ENCODE assay signal across 8 mouse cellular contexts in the genomic region with DNA sequence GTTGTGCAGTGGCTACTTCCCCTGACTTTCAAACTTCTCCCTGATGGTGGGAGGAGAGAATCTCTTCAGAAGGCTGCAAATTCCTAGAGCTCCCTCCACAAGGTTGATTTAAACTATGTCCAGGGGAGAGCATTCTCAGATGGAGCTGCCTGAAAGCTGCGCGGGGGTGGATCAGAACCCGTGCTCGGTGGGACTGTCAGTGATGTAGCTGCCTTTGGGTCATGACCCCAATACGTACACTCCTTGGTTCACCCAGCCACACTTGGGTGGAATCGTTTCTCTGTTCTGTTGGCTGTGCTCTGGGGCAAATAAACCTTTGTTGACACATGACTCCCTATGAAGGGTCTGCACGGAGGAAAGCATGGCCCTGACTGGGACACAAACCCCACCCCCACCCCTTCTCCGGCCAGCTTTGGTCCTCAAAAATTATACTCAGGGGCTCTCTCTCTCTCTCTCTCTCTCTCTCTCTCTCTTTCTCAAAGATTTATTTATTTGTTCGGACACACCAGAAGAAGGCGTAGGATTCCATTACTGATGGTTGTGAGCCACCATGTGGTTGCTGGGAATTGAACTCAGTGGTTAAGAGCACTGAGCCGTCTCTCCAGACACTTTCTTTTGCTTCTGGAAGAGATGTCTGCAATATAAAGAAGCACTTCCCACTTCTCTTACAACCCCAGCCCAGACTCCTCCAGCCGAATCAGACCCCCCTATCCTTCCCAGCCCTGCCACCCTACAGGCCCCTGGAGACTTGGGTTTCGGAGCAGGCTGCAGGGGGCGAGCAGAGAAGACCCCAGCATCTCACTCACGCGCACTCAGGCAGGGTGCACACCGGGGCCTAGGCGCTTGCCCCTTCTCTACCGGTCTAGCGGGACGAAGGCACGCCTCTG. TPM values are rescaled to one million over a fixed set of nuclear protein-coding genes. Genes with fewer than 3 reads are reported as not detected.
A peak's percentile ranks its signal among the peaks of the same experiment; 100 is the strongest.
DNase-seq lines count a peak whose midpoint lies in the region; ATAC-seq and TF ChIP-seq lines count a peak whose summit lies in the region.

No protein-coding gene starts in this region.

- H3K4me3 ChIP-seq in kidney, postnatal 0 days (replicated peaks; ENCODE audit: low read depth, low read length) = peak overlapping the region; percentile 88
- peak overlapping the region; percentile 69 for H3K4me3 ChIP-seq in cortical plate, adult 2 months (ENCODE audit: insufficient read depth, low read length)
- H3K4me3 ChIP-seq in hindbrain, embryonic 16.5 days (ENCODE audit: low read length) = peak overlapping the region; percentile 80
- peak overlapping the region; percentile 76 for H3K4me3 ChIP-seq in midbrain, embryonic 16.5 days (ENCODE audit: low read depth, low read length)

- peak overlapping the region; percentile 91 for H3K27ac ChIP-seq in kidney, postnatal 0 days
- H3K27ac ChIP-seq in cortical plate, adult 2 months (ENCODE audit: insufficient read depth, low read length) = peak overlapping the region; percentile 26; the same call in 1 of the 2 replicates
- peak overlapping the region; percentile 86 for H3K27ac ChIP-seq in hindbrain, embryonic 16.5 days (ENCODE audit: low read depth, low read length)
- H3K27ac ChIP-seq in midbrain, embryonic 16.5 days (ENCODE audit: low read length) = peak overlapping the region; percentile 82

- no peaks in the 10 kb centered on the region for H3K27me3 ChIP-seq in kidney, postnatal 0 days (ENCODE audit: insufficient read depth, low read length)
- H3K27me3 ChIP-seq in hindbrain, embryonic 16.5 days (replicated peaks; ENCODE audit: control insufficient read depth, insufficient read depth, low read length) = no peaks in the 10 kb centered on the region
- no peaks in the 10 kb centered on the region for H3K27me3 ChIP-seq in midbrain, embryonic 16.5 days (ENCODE audit: control insufficient read depth, insufficient read depth, low read depth, low read length)

- peak overlapping the region; percentile 79 for H3K9ac ChIP-seq in kidney, postnatal 0 days (ENCODE audit: low read depth, low read length)
- H3K9ac ChIP-seq in hindbrain, embryonic 16.5 days (ENCODE audit: low read depth, low read length) = peak overlapping the region; percentile 82
- peak overlapping the region; percentile 83 for H3K9ac ChIP-seq in midbrain, embryonic 16.5 days (ENCODE audit: low read depth, low read length)

- peak overlapping the region; percentile 84 for H3K4me2 ChIP-seq in kidney, postnatal 0 days (ENCODE audit: low read length)
- H3K4me2 ChIP-seq in hindbrain, embryonic 16.5 days (ENCODE audit: low read length) = peak overlapping the region; percentile 66
- peak overlapping the region; percentile 69 for H3K4me2 ChIP-seq in midbrain, embryonic 16.5 days (ENCODE audit: low read length)

- DNase-seq in kidney, postnatal 0 days (ENCODE audit: low spot score) = peak; percentile 52
- no peak for DNase-seq in kidney, adult 11 months
- DNase-seq in left cerebral cortex, adult 8-10 months (ENCODE audit: low spot score in 2 of 2) = no peak
- no peak for DNase-seq in layer of hippocampus, postnatal 14 days (ENCODE audit: low spot score in 2 of 2)

- no peak for TF ChIP-seq POLR2A in cortical plate, adult 2 months (IDR thresholded peaks at IDR 0.05; ENCODE audit: extremely low read depth, insufficient read depth, low read length)

- peak; percentile 31; the same call in 1 of the 2 replicates for TF ChIP-seq CTCF in kidney, postnatal 0 days (IDR thresholded peaks at IDR 0.05; ENCODE audit: low read depth)
- 0 out of 2 replicates have a peak, but pooled peaks have one; percentile 1 for TF ChIP-seq CTCF in cortical plate, adult 2 months (IDR thresholded peaks at IDR 0.05; ENCODE audit: extremely low read depth, insufficient read depth, low read length)

- no peak for ATAC-seq in kidney, postnatal 0 days (replicated peaks; ENCODE audit: low FRiP score, low read depth)
- ATAC-seq in hindbrain, embryonic 16.5 days = peak; percentile 1; the same call in 1 of the 2 replicates
- ATAC-seq in midbrain, embryonic 16.5 days = peak; percentile 9
- ATAC-seq in monocyte, adult 5-6 weeks (replicated peaks; ENCODE audit: insufficient number of reproducible peaks, low FRiP score, low TSS enrichment, poor library complexity, severe bottlenecking) = no peak

- WGBS in kidney, postnatal 0 days = 3% methylated on average over 22 of the region's 22 CpGs
- 3% methylated on average over 22 of the region's 22 CpGs for WGBS in hindbrain, embryonic 16.5 days
- 5% methylated on average over 21 of the region's 22 CpGs for WGBS in midbrain, embryonic 16.5 days

- H3K9me3 ChIP-seq in kidney, postnatal 0 days (replicated peaks; ENCODE audit: low read length) = no peaks in the 10 kb centered on the region
- H3K9me3 ChIP-seq in hindbrain, embryonic 16.5 days (ENCODE audit: control insufficient read depth, low read length) = no peaks in the 10 kb centered on the region
- H3K9me3 ChIP-seq in midbrain, embryonic 16.5 days (replicated peaks; ENCODE audit: control insufficient read depth, low read length, poor library complexity, severe bottlenecking) = no peaks in the 10 kb centered on the region

- peaks cover 19% of the 10 kb centered on the region for H3K4me1 ChIP-seq in kidney, postnatal 0 days (replicated peaks; ENCODE audit: insufficient read depth, low read length)
- H3K4me1 ChIP-seq in cortical plate, adult 2 months (ENCODE audit: control insufficient read depth, insufficient read depth, low read length) = peaks cover 5% of the 10 kb centered on the region
- H3K4me1 ChIP-seq in hindbrain, embryonic 16.5 days (ENCODE audit: control insufficient read depth, insufficient read depth, low read depth, low read length) = peaks cover 20% of the 10 kb centered on the region
- peaks cover 22% of the 10 kb centered on the region for H3K4me1 ChIP-seq in midbrain, embryonic 16.5 days (ENCODE audit: control insufficient read depth, insufficient read depth, low read length)

- peaks cover 24% of the 10 kb centered on the region for H3K36me3 ChIP-seq in kidney, postnatal 0 days (ENCODE audit: insufficient read depth, low read length)
- H3K36me3 ChIP-seq in hindbrain, embryonic 16.5 days (ENCODE audit: control insufficient read depth, insufficient read depth, low read length) = peaks cover 19% of the 10 kb centered on the region; the same call in 1 of the 2 replicates
- peaks cover 14% of the 10 kb centered on the region for H3K36me3 ChIP-seq in midbrain, embryonic 16.5 days (ENCODE audit: control insufficient read depth, insufficient read depth, low read length)

RNA-seq across cellular contexts. Expression of a gene that starts 0.8 kb away (rescaled TPM):
- polyA plus RNA-seq in kidney, postnatal 0 days (2015; fragmentation: Nextera tagmentation; extraction: Ambion mirVana) = 29.4 and 30.6 TPM in 2 replicates
- 57.6 and 62.3 TPM in 2 replicates for polyA plus RNA-seq in cortical plate, adult 2 months (2012; rRNA removed)
- 37.6 and 38.7 TPM in 2 replicates for polyA plus RNA-seq in hindbrain, embryonic 16.5 days (2015; fragmentation: Nextera tagmentation; extraction: Ambion mirVana)
- 34.8 and 38.8 TPM in 2 replicates for polyA plus RNA-seq in midbrain, embryonic 16.5 days (2015; fragmentation: Nextera tagmentation; extraction: Ambion mirVana)
- 10 to 100 TPM; 12.8 to 22.9 (median 16.6) TPM for total RNA-seq in left cerebral cortex, adult 8-10 months (2022)
- 26.5 to 65.0 TPM (median 45.3 TPM) in 3 replicates for total RNA-seq in monocyte, adult 5-6 weeks (2017)
- 10 to 100 TPM; 20.6 to 21.5 TPM for total RNA-seq in layer of hippocampus, postnatal 14 days (2021)

RNA-seq across cellular contexts. Expression of a gene that starts 1.0 kb away (rescaled TPM):
- polyA plus RNA-seq in kidney, postnatal 0 days (2015; fragmentation: Nextera tagmentation; extraction: Ambion mirVana) = 3.8 and 4.3 TPM in 2 replicates
- 7.1 and 7.8 TPM in 2 replicates for polyA plus RNA-seq in cortical plate, adult 2 months (2012; rRNA removed)
- polyA plus RNA-seq in hindbrain, embryonic 16.5 days (2015; fragmentation: Nextera tagmentation; extraction: Ambion mirVana) = 8.4 and 11.5 TPM in 2 replicates
- polyA plus RNA-seq in midbrain, embryonic 16.5 days (2015; fragmentation: Nextera tagmentation; extraction: Ambion mirVana) = 7.5 and 10.5 TPM in 2 replicates
- total RNA-seq in left cerebral cortex, adult 8-10 months (2022) = 10 to 100 TPM in 2 of 4 experiments, 1 to 10 TPM in 2; 7.6 to 10.8 (median 9.9) TPM
- total RNA-seq in monocyte, adult 5-6 weeks (2017) = 7.9 to 21.2 TPM (median 15.1 TPM) in 3 replicates
- total RNA-seq in layer of hippocampus, postnatal 14 days (2021) = 1 to 10 TPM; 7.2 to 8.9 TPM

RNA-seq across cellular contexts. Expression of a gene that starts 19.6 kb away (rescaled TPM):
- 4.7 and 5.5 TPM in 2 replicates for polyA plus RNA-seq in kidney, postnatal 0 days (2015; fragmentation: Nextera tagmentation; extraction: Ambion mirVana)
- polyA plus RNA-seq in cortical plate, adult 2 months (2012; rRNA removed) = 9.9 and 10.0 TPM in 2 replicates
- 6.2 and 7.8 TPM in 2 replicates for polyA plus RNA-seq in hindbrain, embryonic 16.5 days (2015; fragmentation: Nextera tagmentation; extraction: Ambion mirVana)
- 5.9 and 7.5 TPM in 2 replicates for polyA plus RNA-seq in midbrain, embryonic 16.5 days (2015; fragmentation: Nextera tagmentation; extraction: Ambion mirVana)
- total RNA-seq in left cerebral cortex, adult 8-10 months (2022) = 10 to 100 TPM; 16.4 to 22.7 (median 17.9) TPM
- total RNA-seq in monocyte, adult 5-6 weeks (2017) = 5.8 to 14.7 TPM (median 11.8 TPM) in 3 replicates
- total RNA-seq in layer of hippocampus, postnatal 14 days (2021) = 10 to 100 TPM; 16.0 to 16.9 TPM

RNA-seq across cellular contexts. Expression of a gene that starts 36.7 kb away (rescaled TPM):
- polyA plus RNA-seq in kidney, postnatal 0 days (2015; fragmentation: Nextera tagmentation; extraction: Ambion mirVana) = 28.9 and 33.8 TPM in 2 replicates
- 101 and 105 TPM in 2 replicates for polyA plus RNA-seq in cortical plate, adult 2 months (2012; rRNA removed)
- 107 and 115 TPM in 2 replicates for polyA plus RNA-seq in hindbrain, embryonic 16.5 days (2015; fragmentation: Nextera tagmentation; extraction: Ambion mirVana)
- 107 and 108 TPM in 2 replicates for polyA plus RNA-seq in midbrain, embryonic 16.5 days (2015; fragmentation: Nextera tagmentation; extraction: Ambion mirVana)
- total RNA-seq in left cerebral cortex, adult 8-10 months (2022) = 100 to 1,000 TPM; 181 to 227 (median 209) TPM
- total RNA-seq in monocyte, adult 5-6 weeks (2017) = 12.1 to 32.5 TPM (median 24.6 TPM) in 3 replicates
- total RNA-seq in layer of hippocampus, postnatal 14 days (2021) = 100 to 1,000 TPM; 188 to 200 TPM

RNA-seq across cellular contexts. Expression of a gene that starts 58.2 kb away (rescaled TPM):
- polyA plus RNA-seq in kidney, postnatal 0 days (2015; fragmentation: Nextera tagmentation; extraction: Ambion mirVana) = 10.7 and 12.0 TPM in 2 replicates
- polyA plus RNA-seq in cortical plate, adult 2 months (2012; rRNA removed) = 3.7 and 4.0 TPM in 2 replicates
- polyA plus RNA-seq in hindbrain, embryonic 16.5 days (2015; fragmentation: Nextera tagmentation; extraction: Ambion mirVana) = 4.0 and 4.1 TPM in 2 replicates
- 3.3 and 3.9 TPM in 2 replicates for polyA plus RNA-seq in midbrain, embryonic 16.5 days (2015; fragmentation: Nextera tagmentation; extraction: Ambion mirVana)
- 1 to 10 TPM; 1.9 to 2.6 (median 2.2) TPM for total RNA-seq in left cerebral cortex, adult 8-10 months (2022)
- total RNA-seq in monocyte, adult 5-6 weeks (2017) = 29.2 to 47.8 TPM (median 38.2 TPM) in 3 replicates
- 1 to 10 TPM; 2.8 to 3.1 TPM for total RNA-seq in layer of hippocampus, postnatal 14 days (2021)

Comparison
In these comparisons a context has a peak if more than half of its experiments do, and no peak if none do; other contexts are left out.
1. ATAC-seq: peak in hindbrain, embryonic 16.5 days (single experiment) and midbrain, embryonic 16.5 days (single experiment); none in kidney, postnatal 0 days (single experiment) and monocyte, adult 5-6 weeks (single experiment).
2. H3K27ac ChIP-seq: peak in every context shown above with its lines; median percentile 91 in kidney, postnatal 0 days; 86 in hindbrain, embryonic 16.5 days; 82 in midbrain, embryonic 16.5 days; 26 in cortical plate, adult 2 months.
3. Peak in every context shown above with its lines, with median percentiles within 50 percentile points of each other: H3K4me2 ChIP-seq, H3K4me3 ChIP-seq and H3K9ac ChIP-seq.